Mouse (Mus musculus) kidney, adult 2 months (tissue): ENCODE data around the gene Smim12.

Experiments used
- CTCF ChIP-seq: fragments of 200-500 bp; conservative IDR thresholded peaks from 2 replicates; pipeline ENCODE4 v1.5.1; 2011; ENCODE audit warnings: low read depth, mild to moderate bottlenecking, control low read depth, low read length, moderate library complexity, mixed read lengths; ENCODE audit not compliant: insufficient read depth, insufficient read length
- POLR2A ChIP-seq: fragments of 200-500 bp; IDR thresholded peaks from one replicate; pipeline ENCODE4 v1.6.1; 2011; ENCODE audit warnings: low read depth, low read length, control low read depth

GRCm38 (mm10) chr4:127263438-127264182 is 20.0 kb downstream of the Smim12 start:
- TF ChIP-seq CTCF (no peak), POLR2A (no peak)
